Mouse (Mus musculus): ENCODE data around the gene Zkscan16.

Zkscan16 gene

GRCm38 (mm10) chr4:58943420-58944205 lies at the start of gene Zkscan16:
Zkscan16 (plus strand) TSS chr4:58943628.
- peak; percentile 82 to 83 for DNase-seq

GRCm38 (mm10) chr4:58894399-58894798 lies 49.0 kb upstream of the Zkscan16 start:
- no peak for DNase-seq

- DNase-seq, result no peak
These were observed 46.0 kb upstream of the Zkscan16 start for GRCm38 (mm10) chr4:58897436-58897835.

GRCm38 (mm10) chr4:58898318-58898717 lies 45.1 kb upstream of the Zkscan16 start:
- DNase-seq, result no peak

GRCm38 (mm10) chr4:58907453-58907852 lies 36.0 kb upstream of the Zkscan16 start:
- no peak for DNase-seq

- DNase-seq, result no peak
These were observed 33.0 kb upstream of the Zkscan16 start for GRCm38 (mm10) chr4:58910175-58911068.

- peak; percentile 71 to 76 for DNase-seq
These were observed 32.2 kb upstream of the Zkscan16 start for GRCm38 (mm10) chr4:58911069-58911830.

GRCm38 (mm10) chr4:58911831-58912628 lies 31.4 kb upstream of the Zkscan16 start:
- DNase-seq, result peak; percentile 73 to 80

GRCm38 (mm10) chr4:58912629-58913335 lies 30.6 kb upstream of the Zkscan16 start, which contains the start of gene Ecpas:
Ecpas (minus strand) TSS chr4:58912749.
- peak; percentile 86 to 87 for DNase-seq

GRCm38 (mm10) chr4:58913336-58914026 lies 29.9 kb upstream of the Zkscan16 start:
- DNase-seq, result no peak

- no peak for DNase-seq
These were observed 28.2 kb upstream of the Zkscan16 start for GRCm38 (mm10) chr4:58915081-58915826.

- DNase-seq, result no peak
These were observed 19.5 kb upstream of the Zkscan16 start for GRCm38 (mm10) chr4:58923933-58924332.

- no peak for DNase-seq
These were observed 17.8 kb upstream of the Zkscan16 start for GRCm38 (mm10) chr4:58925664-58926063.

GRCm38 (mm10) chr4:58926120-58926519 lies 17.3 kb upstream of the Zkscan16 start:
- no peak for DNase-seq

- no peak for DNase-seq
These were observed 15.8 kb upstream of the Zkscan16 start for GRCm38 (mm10) chr4:58927661-58928060.

GRCm38 (mm10) chr4:58932541-58932940 lies 10.9 kb upstream of the Zkscan16 start:
- no peak for DNase-seq

- no peak for DNase-seq
These were observed 9.1 kb upstream of the Zkscan16 start for GRCm38 (mm10) chr4:58934308-58934707.

- DNase-seq, result peak; percentile 53 to 66
These were observed 8.5 kb upstream of the Zkscan16 start for GRCm38 (mm10) chr4:58934746-58935476.

- no peak for DNase-seq
These were observed 7.6 kb upstream of the Zkscan16 start for GRCm38 (mm10) chr4:58935846-58936245.

Measured in lung, postnatal 4 days (tissue).